Mouse (Mus musculus) testis, adult 2 months (tissue): ENCODE measurements around the gene Gm3336.

ENCODE experiments used
- CTCF ChIP-seq: fragments of 200-500 bp; IDR thresholded peaks from 2 replicates; pipeline ENCODE4 v1.5.1; 2012; ENCODE audit warnings: low read depth, mild to moderate bottlenecking, inconsistent platforms, low read length, moderate library complexity; ENCODE audit not compliant: control insufficient read depth, insufficient read depth, insufficient replicate concordance
- POLR2A ChIP-seq: fragments of 200-500 bp; IDR thresholded peaks from 2 replicates; pipeline ENCODE4 v1.6.1; 2012; ENCODE audit warnings: low read depth, mild to moderate bottlenecking, inconsistent platforms, low read length, moderate library complexity; ENCODE audit not compliant: control insufficient read depth

DNA sequence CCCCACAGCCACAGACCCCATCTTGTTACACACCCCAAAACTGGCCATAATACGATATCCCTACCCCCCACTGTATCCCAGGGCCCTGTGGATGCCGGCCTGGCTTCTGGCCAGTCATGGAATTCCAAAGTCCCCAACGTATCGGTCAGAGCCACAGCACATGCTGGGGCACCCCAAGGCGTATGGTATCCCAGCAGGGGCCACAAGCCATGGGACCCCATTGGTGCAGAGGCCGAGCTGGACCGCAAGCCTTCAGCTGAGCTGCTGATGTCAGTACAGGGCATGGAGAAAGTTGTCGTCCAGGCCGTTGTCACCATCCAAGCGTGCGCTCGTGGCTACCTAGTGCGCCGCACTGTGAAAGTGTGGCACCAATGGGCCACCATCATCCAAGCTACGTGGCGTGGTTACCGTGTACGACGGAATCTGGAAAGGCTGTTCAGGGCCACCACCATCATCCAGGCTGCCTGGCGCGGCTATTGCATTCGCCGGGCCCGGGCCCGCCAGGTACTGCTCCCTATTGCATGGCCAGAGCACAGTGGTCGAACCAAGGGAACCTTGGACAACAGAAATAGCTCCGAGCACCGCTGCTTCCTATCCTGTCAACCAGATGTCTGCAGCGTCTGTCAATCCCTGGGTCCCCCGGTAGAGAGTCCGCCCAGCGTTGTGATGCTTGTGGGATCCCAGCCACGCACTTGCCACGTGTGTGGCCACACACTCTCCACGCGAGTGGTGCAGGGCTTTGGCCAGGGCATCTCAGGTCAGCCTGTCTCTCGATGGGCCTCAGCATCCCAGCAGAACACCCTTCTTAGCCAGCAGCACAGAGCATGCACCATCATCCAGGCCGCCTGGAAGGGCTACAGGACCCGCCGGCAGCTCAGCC, 1.6 kb upstream of the Gm3336 start:
- TF ChIP-seq CTCF: no peak
- TF ChIP-seq POLR2A: peak; percentile 29; the same call in 1 of the 2 replicates
